Mouse (Mus musculus): ENCODE data around the gene Ctcf. TPM values are rescaled to one million over a fixed set of nuclear protein-coding genes. Genes with fewer than 3 reads are reported as not detected.

The Ctcf gene
- polyA plus RNA-seq, 1 experiment from 2014 or later: 55.3 TPM

- no peak for ATAC-seq (ENCODE audit: low read depth)
- Histone ChIP-seq H3K9ac (ENCODE audit: low read depth, low read length) (no peak overlapping the region), H3K9me3 (replicated peaks; ENCODE audit: control insufficient read depth, low read length) (no peaks in the 10 kb centered on the region), H3K36me3 (ENCODE audit: control insufficient read depth, insufficient read depth) (no peaks in the 10 kb centered on the region), H3K4me2 (ENCODE audit: low read depth, low read length) (no peak overlapping the region), H3K4me3 (ENCODE audit: low read depth, low read length) (no peak overlapping the region), H3K4me1 (ENCODE audit: control insufficient read depth, low read depth, low read length) (peaks cover 20% of the 10 kb centered on the region), H3K27me3 (ENCODE audit: control insufficient read depth, insufficient read depth, low read depth, low read length) (no peaks in the 10 kb centered on the region), H3K27ac (ENCODE audit: low read length) (no peak overlapping the region)
- WGBS (ENCODE audit: insufficient replicate concordance): 75% methylated on average over 8 of the region's 8 CpGs
Observed at GRCm38 (mm10) chr8:105708675-105709074, 72.3 kb downstream of the Ctcf start.

- Histone ChIP-seq H3K9ac (ENCODE audit: low read depth, low read length) (no peak overlapping the region), H3K4me3 (ENCODE audit: low read depth, low read length) (no peak overlapping the region), H3K4me2 (ENCODE audit: low read depth, low read length) (no peak overlapping the region), H3K27ac (ENCODE audit: low read length) (no peak overlapping the region), H3K4me1 (ENCODE audit: control insufficient read depth, low read depth, low read length) (peaks cover 20% of the 10 kb centered on the region), H3K9me3 (replicated peaks; ENCODE audit: control insufficient read depth, low read length) (no peaks in the 10 kb centered on the region), H3K27me3 (ENCODE audit: control insufficient read depth, insufficient read depth, low read depth, low read length) (no peaks in the 10 kb centered on the region), H3K36me3 (ENCODE audit: control insufficient read depth, insufficient read depth) (no peaks in the 10 kb centered on the region)
- 77% methylated on average over 14 of the region's 14 CpGs for WGBS (ENCODE audit: insufficient replicate concordance)
- ATAC-seq (ENCODE audit: low read depth): no peak
Observed at GRCm38 (mm10) chr8:105709317-105709716, 72.9 kb downstream of the Ctcf start.

- Histone ChIP-seq H3K4me2 (ENCODE audit: low read depth, low read length) (no peak overlapping the region), H3K9ac (ENCODE audit: low read depth, low read length) (no peak overlapping the region), H3K27ac (ENCODE audit: low read length) (no peak overlapping the region), H3K4me1 (ENCODE audit: control insufficient read depth, low read depth, low read length) (peaks cover 7% of the 10 kb centered on the region), H3K4me3 (ENCODE audit: low read depth, low read length) (no peak overlapping the region), H3K9me3 (replicated peaks; ENCODE audit: control insufficient read depth, low read length) (no peaks in the 10 kb centered on the region), H3K27me3 (ENCODE audit: control insufficient read depth, insufficient read depth, low read depth, low read length) (no peaks in the 10 kb centered on the region), H3K36me3 (ENCODE audit: control insufficient read depth, insufficient read depth) (no peaks in the 10 kb centered on the region)
- 50% methylated on average over 3 of the region's 3 CpGs for WGBS (ENCODE audit: insufficient replicate concordance)
- no peak for ATAC-seq (ENCODE audit: low read depth)
Observed at GRCm38 (mm10) chr8:105712286-105712685, 75.9 kb downstream of the Ctcf start.

GRCm38 (mm10) chr8:105714139-105714538 lies 77.8 kb downstream of the Ctcf start:
- Histone ChIP-seq H3K27ac (ENCODE audit: low read length) (no peak overlapping the region), H3K9me3 (replicated peaks; ENCODE audit: control insufficient read depth, low read length) (no peaks in the 10 kb centered on the region), H3K9ac (ENCODE audit: low read depth, low read length) (no peak overlapping the region), H3K4me2 (ENCODE audit: low read depth, low read length) (no peak overlapping the region), H3K27me3 (ENCODE audit: control insufficient read depth, insufficient read depth, low read depth, low read length) (no peaks in the 10 kb centered on the region), H3K4me3 (ENCODE audit: low read depth, low read length) (no peak overlapping the region), H3K4me1 (ENCODE audit: control insufficient read depth, low read depth, low read length) (no peaks in the 10 kb centered on the region), H3K36me3 (ENCODE audit: control insufficient read depth, insufficient read depth) (no peaks in the 10 kb centered on the region)
- ATAC-seq (ENCODE audit: low read depth): peak; percentile 50; the same call in 1 of the 2 replicates
- WGBS (ENCODE audit: insufficient replicate concordance): 2% methylated on average over 3 of the region's 3 CpGs

GRCm38 (mm10) chr8:105715042-105715441 lies 78.7 kb downstream of the Ctcf start:
- Histone ChIP-seq H3K4me2 (ENCODE audit: low read depth, low read length) (no peak overlapping the region), H3K27me3 (ENCODE audit: control insufficient read depth, insufficient read depth, low read depth, low read length) (no peaks in the 10 kb centered on the region), H3K9ac (ENCODE audit: low read depth, low read length) (no peak overlapping the region), H3K9me3 (replicated peaks; ENCODE audit: control insufficient read depth, low read length) (no peaks in the 10 kb centered on the region), H3K36me3 (ENCODE audit: control insufficient read depth, insufficient read depth) (no peaks in the 10 kb centered on the region), H3K4me1 (ENCODE audit: control insufficient read depth, low read depth, low read length) (no peaks in the 10 kb centered on the region), H3K27ac (ENCODE audit: low read length) (no peak overlapping the region), H3K4me3 (ENCODE audit: low read depth, low read length) (no peak overlapping the region)
- 48% methylated on average over 6 of the region's 6 CpGs for WGBS (ENCODE audit: insufficient replicate concordance)
- no peak for ATAC-seq (ENCODE audit: low read depth)

- Histone ChIP-seq H3K9me3 (replicated peaks; ENCODE audit: control insufficient read depth, low read length) (no peaks in the 10 kb centered on the region), H3K27me3 (ENCODE audit: control insufficient read depth, insufficient read depth, low read depth, low read length) (no peaks in the 10 kb centered on the region), H3K36me3 (ENCODE audit: control insufficient read depth, insufficient read depth) (no peaks in the 10 kb centered on the region), H3K4me3 (ENCODE audit: low read depth, low read length) (no peak overlapping the region), H3K9ac (ENCODE audit: low read depth, low read length) (no peak overlapping the region), H3K4me1 (ENCODE audit: control insufficient read depth, low read depth, low read length) (no peaks in the 10 kb centered on the region), H3K27ac (ENCODE audit: low read length) (no peak overlapping the region), H3K4me2 (ENCODE audit: low read depth, low read length) (no peak overlapping the region)
- no peak for ATAC-seq (ENCODE audit: low read depth)
- 87% methylated on average over 15 of the region's 15 CpGs for WGBS (ENCODE audit: insufficient replicate concordance)
Observed at GRCm38 (mm10) chr8:105716302-105716945, 80.1 kb downstream of the Ctcf start.

- no peaks in the 10 kb centered on the region for H3K36me3 ChIP-seq (ENCODE audit: control insufficient read depth, insufficient read depth)
- H3K27me3 ChIP-seq (ENCODE audit: control insufficient read depth, insufficient read depth, low read depth, low read length): no peaks in the 10 kb centered on the region
- H3K27ac ChIP-seq (ENCODE audit: low read length): no peak overlapping the region
- H3K9ac ChIP-seq (ENCODE audit: low read depth, low read length): no peak overlapping the region
- ATAC-seq (ENCODE audit: low read depth): no peak
- 68% methylated on average over 4 of the region's 4 CpGs for WGBS (ENCODE audit: insufficient replicate concordance)
- no peak overlapping the region for H3K4me2 ChIP-seq (ENCODE audit: low read depth, low read length)
- H3K9me3 ChIP-seq (replicated peaks; ENCODE audit: control insufficient read depth, low read length): no peaks in the 10 kb centered on the region
- H3K4me1 ChIP-seq (ENCODE audit: control insufficient read depth, low read depth, low read length): no peaks in the 10 kb centered on the region
- no peak overlapping the region for H3K4me3 ChIP-seq (ENCODE audit: low read depth, low read length)
Observed at GRCm38 (mm10) chr8:105719637-105720036, 83.3 kb downstream of the Ctcf start.

GRCm38 (mm10) chr8:105722861-105723260 lies 86.5 kb downstream of the Ctcf start:
- H3K36me3 ChIP-seq (ENCODE audit: control insufficient read depth, insufficient read depth): no peaks in the 10 kb centered on the region
- H3K4me2 ChIP-seq (ENCODE audit: low read depth, low read length): no peak overlapping the region
- H3K9ac ChIP-seq (ENCODE audit: low read depth, low read length): no peak overlapping the region
- ATAC-seq (ENCODE audit: low read depth): no peak
- peaks cover 3% of the 10 kb centered on the region for H3K4me1 ChIP-seq (ENCODE audit: control insufficient read depth, low read depth, low read length)
- H3K4me3 ChIP-seq (ENCODE audit: low read depth, low read length): no peak overlapping the region
- 84% methylated on average over 9 of the region's 9 CpGs for WGBS (ENCODE audit: insufficient replicate concordance)
- no peaks in the 10 kb centered on the region for H3K27me3 ChIP-seq (ENCODE audit: control insufficient read depth, insufficient read depth, low read depth, low read length)
- H3K27ac ChIP-seq (ENCODE audit: low read length): no peak overlapping the region
- no peaks in the 10 kb centered on the region for H3K9me3 ChIP-seq (replicated peaks; ENCODE audit: control insufficient read depth, low read length)

GRCm38 (mm10) chr8:105725726-105726125 lies 89.4 kb downstream of the Ctcf start:
- 66% methylated on average over 5 of the region's 5 CpGs for WGBS (ENCODE audit: insufficient replicate concordance)
- H3K9ac ChIP-seq (ENCODE audit: low read depth, low read length): no peak overlapping the region
- no peaks in the 10 kb centered on the region for H3K9me3 ChIP-seq (replicated peaks; ENCODE audit: control insufficient read depth, low read length)
- ATAC-seq (ENCODE audit: low read depth): no peak
- H3K4me3 ChIP-seq (ENCODE audit: low read depth, low read length): no peak overlapping the region
- H3K36me3 ChIP-seq (ENCODE audit: control insufficient read depth, insufficient read depth): no peaks in the 10 kb centered on the region
- H3K27ac ChIP-seq (ENCODE audit: low read length): no peak overlapping the region
- H3K4me1 ChIP-seq (ENCODE audit: control insufficient read depth, low read depth, low read length): peaks cover 3% of the 10 kb centered on the region
- H3K4me2 ChIP-seq (ENCODE audit: low read depth, low read length): no peak overlapping the region
- H3K27me3 ChIP-seq (ENCODE audit: control insufficient read depth, insufficient read depth, low read depth, low read length): no peaks in the 10 kb centered on the region
